Mouse (Mus musculus) limb, embryonic 15.5 days (tissue): ENCODE results near the gene Ruvbl1. TPM values are rescaled to one million over a fixed set of nuclear protein-coding genes. Genes with fewer than 3 reads are reported as not detected.
A peak's percentile ranks its signal among the peaks of the same experiment; 100 is the strongest.

Experiments
- ATAC-seq: fragments of 200-750 bp; cut with Nextera tagmentation; 2 replicates; pipeline ENCODE4 v1.8.0; 2017; ENCODE audit warnings: low read depth, moderate TSS enrichment; ENCODE audit not compliant: insufficient number of reproducible peaks, low FRiP score, low TSS enrichment
- H3K27ac ChIP-seq: fragments of 300-500 bp; sonication (generic); 2 replicates; pipeline ENCODE4 v1.5.1; 2015; ENCODE audit warnings: moderate library complexity, mild to moderate bottlenecking, inconsistent platforms
- H3K27me3 ChIP-seq: fragments of 300-500 bp; sonication (generic); 2 replicates; pipeline ENCODE4 v1.6.1; 2015; ENCODE audit warnings: inconsistent platforms
- H3K36me3 ChIP-seq: fragments of 300-500 bp; sonication (generic); 2 replicates; pipeline ENCODE4 v1.6.1; 2015; ENCODE audit warnings: inconsistent platforms
- H3K4me1 ChIP-seq: fragments of 300-500 bp; sonication (generic); 2 replicates; pipeline ENCODE4 v1.6.1; 2015; ENCODE audit warnings: inconsistent platforms
- H3K4me2 ChIP-seq: fragments of 300-500 bp; sonication (generic); 2 replicates; pipeline ENCODE4 v1.6.1; 2015; ENCODE audit warnings: mild to moderate bottlenecking, inconsistent platforms
- H3K4me3 ChIP-seq: fragments of 300-500 bp; sonication (generic); 2 replicates; pipeline ENCODE4 v1.5.1; 2015; ENCODE audit warnings: mild to moderate bottlenecking, inconsistent platforms
- H3K9ac ChIP-seq: fragments of 300-500 bp; sonication (generic); 2 replicates; pipeline ENCODE4 v1.6.1; 2015; ENCODE audit warnings: inconsistent platforms
- H3K9me3 ChIP-seq: fragments of 300-500 bp; sonication (generic); 2 replicates; pipeline ENCODE4 v1.6.1; 2016; ENCODE audit warnings: inconsistent platforms
- WGBS: fragments of 180-500 bp; shearing (Covaris S2); methylation state at CpG from one replicate; pipeline ENCODE4 v1.1.7; 2015; 5-methylcytosine and 5-hydroxymethylcytosine counted together
- polyA plus RNA-seq: library from polyadenylated mRNA; unstranded; fragments of >200 nt; fragmentation: Nextera tagmentation; extraction: Ambion mirVana; gene quantifications from 2 replicates; pipeline ENCODE4 v1.2.1, GENCODE M21; 2015

The Ruvbl1 gene
- polyA plus RNA-seq, 1 experiment from 2014 or later: 118 TPM

- ATAC-seq: no peak
- no peaks in the 10 kb centered on the region for H3K36me3 ChIP-seq
Observed at GRCm38 (mm10) chr6:88454545-88454944, 10.7 kb upstream of the Ruvbl1 start.

GRCm38 (mm10) chr6:88469878-88470277, 4.7 kb downstream of the Ruvbl1 start:
- H3K9ac ChIP-seq: no peak overlapping the region
- no peaks in the 10 kb centered on the region for H3K27me3 ChIP-seq
- peaks cover 10% of the 10 kb centered on the region for H3K4me1 ChIP-seq
- no peak overlapping the region for H3K27ac ChIP-seq
- no peak for ATAC-seq
- H3K4me3 ChIP-seq: no peak overlapping the region
- H3K36me3 ChIP-seq: peaks cover 72% of the 10 kb centered on the region
- 83% methylated on average over 6 of the region's 6 CpGs for WGBS
- H3K4me2 ChIP-seq: no peak overlapping the region
- no peaks in the 10 kb centered on the region for H3K9me3 ChIP-seq

More at GRCm38 (mm10) chr6:88454545-88454944, 10.7 kb upstream of the Ruvbl1 start:
- 0 out of 2 replicates have a peak, but pooled peaks cover 4% of the 10 kb centered on the region for H3K27me3 ChIP-seq
- WGBS: 64% methylated on average over 2 of the region's 2 CpGs
- no peak overlapping the region for H3K27ac ChIP-seq
- H3K4me1 ChIP-seq: no peaks in the 10 kb centered on the region
- no peak overlapping the region for H3K4me3 ChIP-seq
- no peak overlapping the region for H3K9ac ChIP-seq
- H3K9me3 ChIP-seq: no peaks in the 10 kb centered on the region
- no peak overlapping the region for H3K4me2 ChIP-seq

DNA sequence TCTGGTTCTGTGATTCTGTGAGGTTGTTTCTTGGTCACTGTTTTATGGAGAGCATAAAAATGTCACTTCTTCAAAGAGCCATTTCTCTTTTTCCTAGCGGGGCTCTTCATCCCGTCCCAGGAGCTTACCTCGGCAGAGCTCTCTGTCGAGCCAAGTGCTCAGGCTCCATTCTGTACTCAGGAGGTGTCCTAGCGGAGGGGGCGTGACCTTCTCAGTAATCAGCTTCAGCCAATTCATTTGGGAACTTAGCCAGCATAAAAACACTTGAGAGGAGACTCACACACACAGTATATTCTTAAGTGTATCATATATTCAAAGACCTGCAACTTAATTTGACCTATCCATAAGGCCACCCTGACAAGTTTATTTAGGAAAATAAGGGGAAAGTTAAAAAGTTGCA, 15.2 kb downstream of the Ruvbl1 start:
- Histone ChIP-seq H3K27me3 (no peaks in the 10 kb centered on the region), H3K9ac (no peak overlapping the region), H3K27ac (no peak overlapping the region), H3K4me3 (no peak overlapping the region), H3K4me1 (no peaks in the 10 kb centered on the region), H3K4me2 (no peak overlapping the region), H3K36me3 (peaks cover 90% of the 10 kb centered on the region), H3K9me3 (no peaks in the 10 kb centered on the region)
- 45% methylated on average over 6 of the region's 6 CpGs for WGBS
- ATAC-seq: no peak

DNA sequence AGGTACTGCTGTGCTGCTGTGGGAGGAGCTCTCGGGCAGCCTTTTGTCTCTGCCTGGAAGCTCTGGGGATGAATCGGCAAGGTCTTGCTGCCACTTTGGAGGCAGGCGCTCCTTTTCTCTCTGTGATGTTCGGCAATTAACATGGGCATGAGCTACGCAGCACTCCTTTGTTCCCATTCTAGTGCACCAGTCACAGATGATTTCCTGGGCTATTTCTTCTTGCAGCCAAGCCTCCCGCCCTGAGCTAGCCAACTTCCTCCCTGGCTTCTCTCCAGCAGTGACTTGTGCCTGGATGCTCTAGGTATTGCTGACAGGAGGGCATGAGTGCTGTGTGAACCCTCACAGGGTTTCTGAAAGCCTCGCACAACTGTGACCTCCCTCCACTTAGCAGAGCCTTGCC, 17.9 kb downstream of the Ruvbl1 start:
- H3K36me3 ChIP-seq: peaks cover 86% of the 10 kb centered on the region
- ATAC-seq: no peak
- H3K9me3 ChIP-seq: no peaks in the 10 kb centered on the region
- H3K4me1 ChIP-seq: no peaks in the 10 kb centered on the region
- no peak overlapping the region for H3K9ac ChIP-seq
- WGBS: 86% methylated on average over 7 of the region's 7 CpGs
- no peak overlapping the region for H3K27ac ChIP-seq
- H3K4me3 ChIP-seq: no peak overlapping the region
- no peaks in the 10 kb centered on the region for H3K27me3 ChIP-seq
- H3K4me2 ChIP-seq: no peak overlapping the region

GRCm38 (mm10) chr6:88483913-88484312, 18.7 kb downstream of the Ruvbl1 start:
- Histone ChIP-seq H3K27ac (no peak overlapping the region), H3K4me1 (no peaks in the 10 kb centered on the region), H3K4me2 (no peak overlapping the region), H3K36me3 (peaks cover 88% of the 10 kb centered on the region), H3K9me3 (no peaks in the 10 kb centered on the region), H3K4me3 (no peak overlapping the region), H3K9ac (no peak overlapping the region), H3K27me3 (no peaks in the 10 kb centered on the region)
- no peak for ATAC-seq

DNA sequence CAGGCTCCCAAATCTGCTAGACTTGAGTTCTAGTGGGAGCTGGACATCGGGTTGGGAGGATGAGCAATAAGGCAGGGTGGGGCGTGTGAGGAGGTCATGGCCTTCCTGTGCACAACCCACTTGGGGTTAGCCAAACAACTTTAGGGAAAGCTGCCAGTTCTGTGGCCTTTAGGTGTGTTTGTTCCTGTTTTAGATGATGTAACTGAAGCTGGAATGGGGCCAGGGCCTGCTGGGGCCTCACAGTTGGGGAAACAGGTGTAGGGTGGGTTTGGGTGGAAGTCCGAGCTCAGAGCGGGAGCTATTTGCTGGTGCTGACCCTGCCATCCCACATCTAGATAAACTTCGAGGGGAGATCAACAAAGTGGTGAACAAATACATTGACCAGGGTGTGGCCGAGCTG, 20.2 kb downstream of the Ruvbl1 start:
- Histone ChIP-seq H3K4me2 (no peak overlapping the region), H3K27me3 (no peaks in the 10 kb centered on the region), H3K9me3 (no peaks in the 10 kb centered on the region), H3K4me1 (no peaks in the 10 kb centered on the region), H3K4me3 (no peak overlapping the region), H3K9ac (no peak overlapping the region), H3K36me3 (peaks cover 81% of the 10 kb centered on the region), H3K27ac (no peak overlapping the region)
- ATAC-seq: no peak
- 85% methylated on average over 6 of the region's 6 CpGs for WGBS

- no peaks in the 10 kb centered on the region for H3K9me3 ChIP-seq
- no peaks in the 10 kb centered on the region for H3K27me3 ChIP-seq
- H3K9ac ChIP-seq: no peak overlapping the region
- H3K27ac ChIP-seq: no peak overlapping the region
- no peak for ATAC-seq
- peaks cover 81% of the 10 kb centered on the region for H3K36me3 ChIP-seq
- WGBS: 77% methylated on average over 8 of the region's 8 CpGs
- H3K4me1 ChIP-seq: no peaks in the 10 kb centered on the region
- H3K4me2 ChIP-seq: no peak overlapping the region
- H3K4me3 ChIP-seq: no peak overlapping the region
Observed at GRCm38 (mm10) chr6:88486893-88487292, 21.7 kb downstream of the Ruvbl1 start.

- Histone ChIP-seq H3K36me3 (peaks cover 81% of the 10 kb centered on the region), H3K27me3 (no peaks in the 10 kb centered on the region), H3K4me2 (no peak overlapping the region), H3K4me1 (no peaks in the 10 kb centered on the region), H3K9ac (no peak overlapping the region), H3K9me3 (no peaks in the 10 kb centered on the region), H3K27ac (no peak overlapping the region), H3K4me3 (no peak overlapping the region)
- no peak for ATAC-seq
- 88% methylated on average over 7 of the region's 7 CpGs for WGBS
Observed at GRCm38 (mm10) chr6:88489026-88489425, 23.8 kb downstream of the Ruvbl1 start.

- Histone ChIP-seq H3K27ac (no peak overlapping the region), H3K27me3 (no peaks in the 10 kb centered on the region)
- WGBS: 77% methylated on average over 6 of the region's 6 CpGs
Observed at GRCm38 (mm10) chr6:88489834-88490233, 24.6 kb downstream of the Ruvbl1 start.

GRCm38 (mm10) chr6:88490629-88491354, 25.6 kb downstream of the Ruvbl1 start:
- Histone ChIP-seq H3K9me3 (no peaks in the 10 kb centered on the region), H3K27ac (no peak overlapping the region), H3K4me2 (no peak overlapping the region), H3K36me3 (peaks cover 68% of the 10 kb centered on the region), H3K4me1 (no peaks in the 10 kb centered on the region), H3K4me3 (no peak overlapping the region), H3K27me3 (no peaks in the 10 kb centered on the region), H3K9ac (no peak overlapping the region)
- ATAC-seq: no peak
- WGBS: 89% methylated on average over 12 of the region's 12 CpGs

More at GRCm38 (mm10) chr6:88489834-88490233, 24.6 kb downstream of the Ruvbl1 start:
- Histone ChIP-seq H3K9me3 (no peaks in the 10 kb centered on the region), H3K4me3 (no peak overlapping the region), H3K4me2 (no peak overlapping the region), H3K36me3 (peaks cover 75% of the 10 kb centered on the region), H3K4me1 (no peaks in the 10 kb centered on the region), H3K9ac (no peak overlapping the region)
- no peak for ATAC-seq

DNA sequence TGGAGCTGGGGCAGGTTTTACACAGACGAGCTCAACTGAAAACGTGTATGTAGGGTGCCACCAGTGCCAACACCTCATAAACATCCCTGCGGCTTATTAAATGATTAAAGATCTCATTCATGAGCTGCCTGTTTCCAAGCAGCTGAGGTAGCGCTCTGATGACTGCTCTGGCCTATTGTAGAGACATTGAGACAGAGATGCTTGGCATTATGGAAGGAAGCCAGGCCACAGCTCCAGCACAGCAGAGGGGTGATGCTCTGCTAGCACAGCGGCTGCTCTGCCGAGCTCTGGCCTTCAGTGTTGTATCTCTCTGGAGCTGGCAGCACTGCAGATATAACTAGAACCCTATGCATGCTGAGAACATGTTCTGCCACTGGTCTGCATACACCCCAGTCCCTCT, 28.5 kb downstream of the Ruvbl1 start:
- no peaks in the 10 kb centered on the region for H3K27me3 ChIP-seq
- H3K36me3 ChIP-seq: peaks cover 70% of the 10 kb centered on the region
- no peak overlapping the region for H3K4me3 ChIP-seq
- 61% methylated on average over 6 of the region's 6 CpGs for WGBS
- H3K4me2 ChIP-seq: no peak overlapping the region
- H3K9me3 ChIP-seq: no peaks in the 10 kb centered on the region
- no peak overlapping the region for H3K9ac ChIP-seq
- ATAC-seq: no peak
- no peak overlapping the region for H3K27ac ChIP-seq
- H3K4me1 ChIP-seq: no peaks in the 10 kb centered on the region

DNA sequence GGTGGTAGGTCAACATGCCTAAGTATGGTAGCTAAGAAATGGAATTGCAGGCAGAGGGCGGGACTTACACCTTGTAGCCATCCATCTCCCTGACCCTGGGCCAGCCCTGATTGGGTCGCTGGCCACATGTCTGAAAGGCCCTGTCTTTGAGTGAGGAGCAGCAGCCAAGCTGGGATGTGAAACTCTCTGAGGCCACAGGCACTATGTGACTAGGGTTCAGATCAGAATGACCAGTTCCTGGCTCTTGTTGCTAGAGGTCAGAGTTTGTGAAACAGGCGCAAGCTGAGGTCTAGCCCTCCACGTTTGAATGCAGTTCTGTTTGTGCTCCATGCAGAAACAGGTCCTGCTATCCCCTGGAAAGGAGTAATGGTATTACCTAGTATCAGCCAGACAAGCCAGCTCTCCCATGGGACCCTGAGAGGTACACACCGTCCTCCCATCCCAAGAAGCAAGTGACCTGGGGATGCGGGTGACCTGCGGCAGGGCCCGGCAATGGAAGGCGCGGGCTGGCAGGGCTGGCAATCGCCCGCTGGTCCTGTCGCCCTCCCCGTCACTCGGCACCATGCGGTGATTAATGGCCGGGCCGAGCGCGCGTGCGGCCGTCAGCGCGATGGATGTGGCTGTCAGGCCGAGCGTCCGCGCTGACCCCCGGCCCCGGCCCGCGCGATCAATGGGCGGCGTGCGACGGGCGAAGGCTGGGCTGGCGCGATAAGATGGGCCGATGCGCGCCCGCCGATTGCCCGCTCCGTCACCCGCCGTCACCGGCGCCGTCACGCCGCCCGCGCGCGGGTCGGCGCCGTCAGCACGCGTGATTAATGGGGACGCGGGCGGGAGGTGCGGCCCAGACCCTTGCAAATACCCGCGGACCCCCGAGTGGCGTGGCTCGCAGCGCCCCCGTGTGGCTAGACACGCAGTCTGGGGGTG, 34.5 kb downstream of the Ruvbl1 start:
- no peak for ATAC-seq
- WGBS: 3% methylated on average over 76 of the region's 76 CpGs
- Histone ChIP-seq H3K4me1 (peaks cover 9% of the 10 kb centered on the region), H3K4me2 (peak overlapping the region; percentile 95), H3K36me3 (peaks cover 55% of the 10 kb centered on the region), H3K27ac (no peak overlapping the region), H3K4me3 (peak overlapping the region; percentile 57), H3K9me3 (no peaks in the 10 kb centered on the region), H3K27me3 (no peaks in the 10 kb centered on the region), H3K9ac (peak overlapping the region; percentile 52)
